Mouse (Mus musculus): ENCODE results near the gene 2700081O15Rik.
"Not testable (repeated sequence)": the region's sequence is repeated elsewhere in the genome, so short reads cannot be mapped to it uniquely, and the experiment has no call there.

Gene 2700081O15Rik

GRCm38 (mm10) chr19:7416834-7417735, at the start of gene 2700081O15Rik:
Gene 2700081O15Rik (plus strand): TSS chr19:7417625.
- no peak for DNase-seq (ENCODE audit: low spot score)

DNA sequence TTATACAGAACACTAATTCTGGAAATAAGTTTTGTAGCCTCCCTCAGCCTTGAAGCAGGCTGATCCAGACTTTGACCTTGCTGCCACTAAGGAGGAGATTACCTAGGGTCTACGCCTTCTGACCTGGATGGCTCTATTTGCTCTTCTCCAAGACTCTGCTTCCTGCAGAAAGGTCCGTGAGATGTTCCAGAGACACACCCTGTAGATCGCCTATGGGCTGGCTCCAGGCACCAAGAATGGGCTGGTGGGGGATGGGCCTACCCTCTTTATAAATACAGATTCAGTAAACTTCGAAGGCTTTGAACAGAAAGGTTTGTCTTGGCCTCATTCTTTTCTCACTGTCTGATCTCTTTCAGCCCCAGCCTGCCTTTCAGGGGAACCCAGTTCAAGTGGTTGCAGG, 48.0 kb upstream of the 2700081O15Rik start:
- DNase-seq (ENCODE audit: low spot score), result not testable (repeated sequence)

GRCm38 (mm10) chr19:7374491-7374890, 42.9 kb upstream of the 2700081O15Rik start:
- DNase-seq (ENCODE audit: low spot score), result no peak

- no peak for DNase-seq (ENCODE audit: low spot score)
These were observed 39.8 kb upstream of the 2700081O15Rik start for GRCm38 (mm10) chr19:7377639-7378038.

DNA sequence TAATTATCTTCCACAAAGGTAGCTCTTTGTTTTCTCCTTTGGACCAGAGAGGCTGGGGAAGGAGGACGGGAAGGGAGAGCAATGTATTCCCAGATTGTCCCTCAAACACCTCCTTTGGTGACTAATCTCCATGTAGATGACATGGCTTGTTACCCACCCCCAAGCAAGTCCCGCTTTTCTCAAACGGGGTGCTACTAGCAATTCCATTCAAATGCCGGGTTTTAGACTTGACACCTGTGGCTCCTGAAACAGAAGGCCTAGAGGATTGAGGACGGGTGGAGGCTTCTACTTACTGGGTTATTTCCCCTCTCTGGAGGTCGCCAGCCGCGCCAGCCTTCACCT, 35.5 kb upstream of the 2700081O15Rik start:
- DNase-seq (ENCODE audit: low spot score), result no peak

DNA sequence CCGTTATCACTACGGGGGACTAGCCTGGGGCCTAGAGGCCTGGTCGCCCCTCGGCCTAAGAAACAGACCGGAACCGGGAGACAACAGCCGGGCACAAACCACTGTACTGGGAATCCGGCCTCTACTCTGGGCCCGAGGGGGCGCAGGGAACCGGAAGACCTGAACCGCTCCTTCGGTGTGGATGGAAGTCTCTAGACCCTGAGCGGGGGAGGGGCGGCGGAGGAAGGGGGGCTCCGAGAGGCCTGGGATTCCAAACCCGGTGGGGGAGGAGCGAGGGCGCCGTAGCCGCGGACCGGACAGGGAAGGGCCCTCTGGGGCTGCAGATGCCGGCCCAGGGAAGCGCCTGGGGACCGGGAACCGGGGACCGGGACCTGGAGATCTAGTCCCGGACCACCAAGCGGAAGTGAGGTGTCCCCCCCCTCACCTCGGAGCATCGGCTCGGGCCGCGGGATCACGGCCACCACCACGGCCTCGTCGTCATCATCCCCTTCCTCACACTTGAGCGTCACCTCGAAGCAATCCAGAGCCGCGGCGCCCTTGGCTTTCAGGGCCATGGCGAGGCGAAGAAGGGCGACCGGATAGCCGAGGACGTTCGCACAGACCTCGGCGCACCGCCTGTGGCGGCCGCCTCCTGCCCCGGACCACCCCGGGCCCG, 35.0 kb upstream of the 2700081O15Rik start:
- no peak for DNase-seq (ENCODE audit: low spot score)

- peak; percentile 98 for DNase-seq (ENCODE audit: low spot score)
These were observed 34.2 kb upstream of the 2700081O15Rik start, which contains the start of gene Spindoc for GRCm38 (mm10) chr19:7382903-7383865. Gene Spindoc (minus strand): TSS chr19:7382994.

GRCm38 (mm10) chr19:7386042-7386441, 31.4 kb upstream of the 2700081O15Rik start:
- DNase-seq (ENCODE audit: low spot score), result no peak

GRCm38 (mm10) chr19:7388488-7388887, 28.9 kb upstream of the 2700081O15Rik start:
- no peak for DNase-seq (ENCODE audit: low spot score)

DNA sequence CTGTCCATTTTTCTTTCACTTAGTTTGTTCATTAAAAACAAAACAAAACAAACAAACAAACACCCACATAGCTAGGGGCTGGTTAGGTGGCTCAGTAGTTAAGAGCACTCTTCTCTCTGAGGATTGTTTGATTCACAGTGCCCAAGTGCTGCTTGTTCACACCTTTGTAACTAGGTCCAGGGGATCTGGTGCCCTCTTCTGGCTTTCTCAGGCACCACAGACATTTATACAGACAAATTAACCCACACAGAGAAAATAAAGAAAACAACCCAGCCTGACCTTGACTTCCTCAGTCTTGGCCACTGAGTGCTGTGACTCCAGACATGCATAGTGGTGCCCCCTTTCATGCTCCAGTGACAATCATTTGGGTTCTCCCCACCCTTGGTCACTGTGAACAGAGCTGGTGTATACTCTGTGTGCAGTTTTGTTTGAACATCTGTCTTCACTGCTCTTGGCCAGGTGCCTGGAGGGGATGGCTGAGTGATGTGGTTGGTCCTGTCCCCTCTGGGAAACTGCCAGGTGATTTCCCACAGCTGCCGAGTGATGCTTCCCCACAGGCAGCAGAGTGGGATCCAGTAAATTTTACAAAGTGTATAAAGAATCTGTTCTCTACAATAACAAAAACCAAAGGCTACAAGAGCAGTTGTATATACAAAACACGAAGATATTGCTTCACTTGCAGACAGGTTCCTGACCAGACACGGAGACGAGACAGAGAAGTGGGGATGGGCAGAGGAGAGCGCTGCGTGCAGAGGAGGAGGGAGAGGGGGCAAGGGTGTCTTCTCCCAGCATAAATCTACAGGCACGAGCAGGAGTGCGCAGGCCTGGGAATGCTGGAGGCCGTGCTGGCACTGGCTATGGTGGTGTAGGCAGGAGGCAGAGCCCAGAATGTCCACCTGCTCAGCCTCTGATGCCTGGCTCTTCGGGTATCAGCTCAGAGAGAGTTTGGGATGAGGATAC, 20.3 kb upstream of the 2700081O15Rik start:
- DNase-seq (ENCODE audit: low spot score), result not testable (repeated sequence)

DNA sequence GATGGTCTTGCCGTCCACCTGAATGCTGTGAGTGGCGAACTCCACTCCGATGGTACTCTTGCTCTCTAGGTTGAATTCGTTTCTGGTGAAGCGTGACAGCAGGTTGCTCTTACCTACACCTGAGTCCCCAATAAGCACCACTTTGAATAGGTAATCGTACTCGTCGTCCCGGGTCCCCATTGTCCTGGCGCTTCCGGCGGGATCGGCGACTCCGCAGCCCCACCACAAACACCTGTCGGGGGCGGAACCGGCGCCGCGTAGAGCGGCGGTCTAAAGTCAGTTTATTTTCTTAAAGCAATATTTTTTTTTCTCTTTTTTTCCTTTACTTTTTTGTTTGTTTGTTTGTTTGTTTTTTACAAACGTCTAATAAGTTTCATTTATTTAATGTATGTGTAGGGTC, 18.5 kb upstream of the 2700081O15Rik start:
- DNase-seq (ENCODE audit: low spot score), result not testable (repeated sequence)

GRCm38 (mm10) chr19:7400635-7401034, 16.8 kb upstream of the 2700081O15Rik start:
- DNase-seq (ENCODE audit: low spot score), result no peak

GRCm38 (mm10) chr19:7404623-7405229, 12.7 kb upstream of the 2700081O15Rik start:
- no peak for DNase-seq (ENCODE audit: low spot score)

- DNase-seq (ENCODE audit: low spot score), result no peak
These were observed 5.1 kb upstream of the 2700081O15Rik start for GRCm38 (mm10) chr19:7412361-7412760.

DNA sequence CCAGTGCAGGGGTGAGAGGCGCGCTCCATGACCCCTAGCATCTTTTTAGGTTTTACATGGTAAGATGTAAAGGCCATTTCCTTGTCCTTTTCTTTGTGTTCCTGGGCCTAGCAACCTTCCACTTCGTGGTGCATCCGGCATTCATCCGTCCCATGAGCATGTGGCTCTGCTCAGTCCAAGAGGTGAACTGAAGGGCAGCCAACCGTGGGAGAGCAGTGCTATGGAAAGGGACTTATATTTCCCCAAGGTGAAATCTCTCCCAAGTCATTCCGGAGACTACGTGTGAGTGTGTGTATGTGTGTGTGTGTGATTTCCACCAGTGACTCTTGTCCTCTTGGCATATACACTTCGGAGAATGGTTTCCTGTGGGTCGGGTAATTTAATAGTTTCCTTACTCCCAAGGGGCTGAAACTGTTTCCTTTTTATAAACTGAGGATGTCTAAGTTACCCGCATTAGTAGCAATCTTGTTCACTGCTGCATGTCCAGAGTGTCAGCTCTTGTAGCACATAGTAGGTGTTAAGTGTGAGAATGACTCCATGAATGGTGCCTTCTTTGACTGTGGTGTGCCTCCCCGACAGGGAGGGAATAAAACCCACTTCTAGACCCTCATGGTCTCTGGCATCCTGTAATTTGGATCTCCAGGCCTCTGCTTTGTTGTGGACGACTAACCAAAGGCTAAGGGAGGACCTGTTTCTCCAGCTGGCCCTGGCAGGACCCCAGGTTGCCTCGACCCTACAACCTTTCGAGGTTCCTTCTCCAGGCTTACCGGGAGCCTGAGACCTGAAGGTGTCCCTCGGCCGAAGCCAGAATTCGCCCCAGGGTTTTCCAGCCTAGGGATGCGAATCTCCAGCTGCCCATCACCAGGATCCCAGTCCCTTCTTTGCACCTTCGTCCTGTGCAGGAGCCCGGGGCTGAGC, 1.2 kb upstream of the 2700081O15Rik start:
- DNase-seq (ENCODE audit: low spot score), result no peak

DNA sequence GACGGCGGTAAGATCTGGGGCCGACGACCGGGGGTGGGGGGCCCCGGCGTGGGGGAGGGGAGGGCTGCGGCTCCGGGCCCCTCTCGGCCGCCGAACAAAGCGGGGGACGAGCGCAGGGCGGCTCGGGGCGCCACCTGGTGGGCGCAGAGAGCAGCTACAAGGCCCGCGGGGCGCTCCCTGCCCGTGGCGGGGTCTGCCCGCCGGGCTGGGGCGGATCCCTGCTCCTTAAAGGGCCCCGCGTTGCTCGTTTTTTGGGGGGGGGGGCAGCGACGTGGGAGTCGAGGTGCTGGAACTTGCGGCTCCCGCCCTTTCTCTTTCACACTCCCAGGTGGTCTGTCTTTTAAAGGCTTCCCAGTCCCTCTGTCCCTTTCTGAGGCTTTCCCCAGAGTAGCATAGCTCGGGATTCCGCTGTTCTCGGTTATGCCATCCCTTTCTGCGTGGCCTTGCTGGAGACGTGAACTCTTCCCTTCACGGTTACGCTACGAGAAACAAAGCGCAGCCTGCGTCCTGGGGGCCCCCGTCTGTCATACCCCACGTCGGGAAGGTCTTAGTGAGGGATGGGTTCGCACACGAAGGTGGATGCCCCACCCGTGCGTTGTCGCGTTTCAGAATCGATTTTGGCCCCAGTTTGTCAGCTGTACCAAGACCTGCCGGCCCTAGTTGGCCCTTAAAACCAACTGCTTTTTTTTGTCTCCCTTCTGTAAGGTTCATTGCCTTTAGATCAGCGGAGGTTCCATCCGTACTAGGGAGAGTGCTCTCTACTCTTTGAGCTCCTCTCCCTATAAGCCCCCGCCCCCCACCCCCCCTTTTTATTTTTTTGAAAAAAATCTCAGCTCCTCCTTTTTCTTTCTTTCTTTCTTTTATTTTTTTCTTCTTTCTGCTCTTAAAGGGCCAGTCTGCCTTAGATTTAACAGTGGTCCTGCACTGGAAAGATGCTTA, 755 bp downstream of the 2700081O15Rik start:
- peak; percentile 53 for DNase-seq (ENCODE audit: low spot score)

DNA sequence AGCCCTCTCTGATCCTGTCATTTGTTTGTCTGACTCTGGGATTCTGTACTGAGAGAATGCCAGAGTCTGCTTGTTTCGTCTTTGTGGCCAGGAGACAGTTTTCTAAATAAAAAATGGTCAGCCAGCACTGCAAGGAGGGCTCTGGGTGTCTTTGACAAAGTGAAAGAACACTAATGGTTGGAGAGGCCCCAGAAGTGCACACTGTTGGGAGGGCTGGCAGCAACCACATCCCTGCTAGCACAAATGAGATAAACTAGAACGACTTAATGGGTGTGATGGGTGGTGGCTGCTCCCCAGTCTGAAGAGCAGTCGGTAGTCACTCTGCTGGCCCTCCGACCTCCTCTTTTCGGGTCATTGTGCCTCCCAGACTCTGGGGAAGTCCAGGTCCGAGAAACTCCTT, 1.7 kb downstream of the 2700081O15Rik start:
- no peak for DNase-seq (ENCODE audit: low spot score)

- no peak for DNase-seq (ENCODE audit: low spot score)
These were observed 2.7 kb downstream of the 2700081O15Rik start for GRCm38 (mm10) chr19:7420108-7420507.
